Mouse (Mus musculus): Measurements from ENCODE around the gene Klra8.
"Not testable (repeated sequence)": the region's sequence is repeated elsewhere in the genome, so short reads cannot be mapped to it uniquely, and the experiment has no call there.

Gene Klra8

GRCm38 (mm10) chr6:130129798-130130197 is at the start of gene Klra8:
Klra8 (minus strand) TSS chr6:130129898.
- DNase-seq: not testable (repeated sequence)

- DNase-seq: no peak
Measured at GRCm38 (mm10) chr6:130110485-130110884, 19.2 kb downstream of the Klra8 start.

- DNase-seq: not testable (repeated sequence)
Measured at GRCm38 (mm10) chr6:130102743-130103142, 27.0 kb downstream of the Klra8 start.

GRCm38 (mm10) chr6:130092336-130092948 is 37.3 kb downstream of the Klra8 start:
- DNase-seq: no peak

- DNase-seq: not testable (repeated sequence)
Measured at GRCm38 (mm10) chr6:130067171-130067570, 62.5 kb downstream of the Klra8 start, which contains the start of gene Klra4. Klra4 (minus strand) TSS chr6:130067271.
